Mouse (Mus musculus) gastrocnemius, adult 2 months (tissue): ENCODE data around the gene Clic1. TPM values are rescaled to one million over a fixed set of nuclear protein-coding genes. Genes with fewer than 3 reads are reported as not detected.

Experiments used
- DNase-seq: peaks from one replicate; pipeline ENCODE4 v3.0.0; 2022
- H3K27ac ChIP-seq: fragments of 200-600 bp; 2 replicates; pipeline ENCODE4 v1.8.1; 2022; ENCODE audit warnings: mild to moderate bottlenecking
- H3K4me3 ChIP-seq: fragments of 200-600 bp; 2 replicates; pipeline ENCODE4 v1.8.1; 2022; ENCODE audit warnings: mild to moderate bottlenecking, moderate library complexity
- CTCF ChIP-seq: fragments of 200-600 bp; IDR thresholded peaks from 2 replicates; pipeline ENCODE4 v1.8.1; 2022; ENCODE audit warnings: antibody characterized with exemption, mild to moderate bottlenecking, moderate library complexity
- intact Hi-C: fragments of 180-260 bp; cut with DNase I; formaldehyde crosslinking; loops from one replicate; pipeline ENCODE4 v1.15.1; 2025
- total RNA-seq, 2 experiments: library from RNA; stranded (reverse); gene quantifications; 2 replicates each; pipeline ENCODE4 v1.2.3; 2021

The Clic1 gene
- total RNA-seq, 2 experiments from 2014 or later = 7.2 to 11.3 TPM

DNA sequence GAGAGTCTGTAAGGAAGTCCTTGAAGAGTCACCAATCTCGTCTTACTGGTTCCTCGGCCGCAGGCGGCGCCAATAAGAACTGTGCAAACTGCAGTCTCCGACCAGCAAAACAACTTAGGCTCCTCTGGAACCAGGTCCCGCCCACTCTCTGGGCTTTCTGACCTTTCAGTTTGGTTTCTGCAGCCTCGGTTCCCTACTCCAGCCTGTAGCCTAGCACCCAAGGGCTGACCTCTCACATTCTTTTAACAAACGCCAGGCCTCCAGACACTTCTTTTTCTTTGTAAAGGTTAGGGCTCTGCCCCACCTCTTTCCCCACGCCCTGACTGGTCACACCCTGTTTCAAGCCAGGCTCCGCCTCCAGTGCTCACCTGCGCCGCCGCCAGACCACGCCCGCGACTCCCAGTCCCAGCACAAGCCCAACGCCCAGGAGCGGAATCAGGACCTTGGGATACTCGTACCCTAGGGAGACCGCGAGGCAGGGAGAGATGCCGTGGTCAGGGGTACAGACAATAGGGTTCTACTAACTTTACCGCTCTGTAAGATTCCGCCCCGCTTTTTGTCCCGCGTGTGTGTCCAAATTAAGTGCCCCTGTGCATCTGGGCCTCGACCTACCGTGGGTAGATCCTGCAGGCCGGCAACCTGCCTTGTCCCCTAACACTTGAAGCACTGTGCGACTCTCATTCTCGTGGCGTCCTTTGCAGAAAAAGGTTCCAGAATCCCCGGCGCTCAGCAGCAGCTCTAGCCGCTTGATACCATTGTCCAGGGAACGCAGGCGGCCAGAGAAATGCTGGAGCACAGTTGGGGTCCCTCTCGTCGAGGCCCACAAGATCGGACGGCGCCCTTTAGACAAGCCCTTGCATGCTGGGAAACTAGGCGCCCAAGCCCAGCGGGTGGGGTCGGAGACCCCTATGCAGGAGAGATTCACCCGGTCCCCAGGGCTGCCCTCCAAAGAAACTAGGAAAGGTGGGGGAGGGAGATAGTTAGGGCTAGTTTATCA lies 15.5 kb downstream of the Clic1 start, which contains the start of gene Ly6g6c:
Gene Ly6g6c (plus strand): TSS at position 438 of the 997 bp plus-strand sequence.
- H3K4me3 ChIP-seq = peak within 1 kb of the TSS; percentile 66
- no peak for TF ChIP-seq CTCF
- peak within 1 kb of the TSS; percentile 21; the same call in 1 of the 2 replicates for H3K27ac ChIP-seq
- intact Hi-C loops = no loop called here
- DNase-seq = peak; percentile 63

DNA sequence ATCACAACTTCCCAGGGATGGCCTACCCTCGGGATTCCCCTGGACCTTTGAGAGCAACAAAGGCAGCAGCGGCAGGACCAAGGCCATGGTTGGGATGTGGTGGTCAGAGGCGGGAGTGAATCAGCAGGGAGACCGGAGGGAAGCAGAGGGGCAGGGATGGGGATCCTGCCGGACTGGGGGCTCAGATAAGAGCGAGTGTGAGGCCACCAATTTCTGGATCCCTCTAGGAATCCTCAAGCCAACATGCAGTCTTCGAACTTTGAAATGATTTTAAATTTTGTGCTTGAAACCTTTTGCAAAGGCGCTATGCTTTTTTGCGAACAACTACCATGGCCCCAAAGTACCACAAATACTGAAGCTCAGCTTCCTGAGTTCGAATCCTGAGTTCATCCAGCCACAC lies 16.3 kb downstream of the Clic1 start, which contains the start of gene Mpig6b:
Gene Mpig6b (minus strand): TSS at position 101 of the 400 bp plus-strand sequence.
- peak within 1 kb of the TSS; percentile 66 for H3K4me3 ChIP-seq
- TF ChIP-seq CTCF = no peak
- intact Hi-C loops = no loop called here
- DNase-seq = no peak
- H3K27ac ChIP-seq = peak within 1 kb of the TSS; percentile 21; the same call in 1 of the 2 replicates

DNA sequence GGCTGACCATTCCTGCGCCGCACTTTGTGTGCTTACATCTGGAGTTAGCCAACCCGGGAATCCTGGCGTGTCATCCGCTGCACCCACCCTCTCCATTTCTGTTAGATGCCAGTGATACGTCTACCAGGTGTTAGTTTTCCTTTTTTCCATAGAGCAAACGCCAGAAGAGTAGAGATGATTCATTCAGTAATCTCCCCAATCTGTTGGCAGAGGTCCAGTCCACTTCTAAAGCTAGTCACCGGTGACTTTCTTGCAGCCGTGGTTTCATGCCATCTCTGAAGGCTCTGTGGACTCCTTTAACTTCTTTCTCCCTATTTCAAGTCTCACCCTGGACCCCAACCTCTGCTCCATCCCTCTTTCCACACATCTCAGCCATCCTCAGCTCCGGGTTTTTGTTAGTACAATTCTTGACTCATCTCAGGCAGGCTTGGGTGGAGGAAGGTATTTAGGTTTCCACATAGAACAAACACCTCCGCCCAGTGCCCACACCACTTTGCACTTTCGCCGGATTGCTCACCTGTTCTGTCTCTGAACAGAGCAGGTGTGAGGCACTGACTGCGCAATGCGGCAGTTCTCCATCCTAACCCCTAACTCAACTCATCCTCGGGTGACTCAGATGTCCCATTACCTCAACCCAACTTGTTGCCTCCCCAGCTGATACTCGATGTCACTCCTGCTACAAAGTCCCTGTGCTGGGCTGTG lies 18.6 kb downstream of the Clic1 start:
- no peak for DNase-seq
- TF ChIP-seq CTCF = no peak
- H3K4me3 ChIP-seq = no peak overlapping the region
- no peak overlapping the region for H3K27ac ChIP-seq
- intact Hi-C loops = no loop called here

DNA sequence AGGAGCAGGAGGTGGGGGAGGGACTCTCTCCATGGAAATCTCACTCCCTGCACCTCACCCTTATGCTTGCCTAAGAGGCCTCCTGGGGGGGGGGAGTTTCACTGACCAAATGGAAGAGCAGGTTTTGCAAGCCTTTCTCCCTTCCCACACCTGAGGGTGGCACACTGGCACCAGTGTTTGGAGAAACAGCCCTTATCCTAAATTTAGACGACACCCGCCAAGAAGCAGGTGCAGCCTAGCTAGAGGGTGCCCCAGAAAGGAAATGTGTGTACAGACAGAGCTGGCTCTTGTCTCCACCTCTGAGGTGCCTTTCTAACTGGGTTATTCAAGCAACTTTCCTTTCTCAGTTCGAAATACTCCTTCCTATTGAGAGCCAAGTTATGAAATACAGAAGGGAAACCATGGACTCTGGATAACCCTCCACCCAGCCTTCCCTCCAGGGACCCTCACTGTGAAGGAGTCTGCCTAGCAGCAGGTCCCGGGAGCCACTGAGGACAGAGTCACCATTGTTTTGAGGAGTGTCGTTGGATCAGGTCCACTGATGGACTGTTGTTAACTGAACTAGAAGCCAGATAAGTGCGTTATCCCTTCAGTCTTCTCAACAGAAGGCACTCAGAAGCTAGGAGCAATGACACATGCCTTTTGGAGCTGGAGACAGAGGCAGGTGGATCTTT lies 20.9 kb downstream of the Clic1 start:
- no peak overlapping the region for H3K4me3 ChIP-seq
- H3K27ac ChIP-seq = peak overlapping the region; percentile 41; the same call in 1 of the 2 replicates
- peak; percentile 51 for DNase-seq
- intact Hi-C loops = no loop called here
- peak; percentile 44 for TF ChIP-seq CTCF

DNA sequence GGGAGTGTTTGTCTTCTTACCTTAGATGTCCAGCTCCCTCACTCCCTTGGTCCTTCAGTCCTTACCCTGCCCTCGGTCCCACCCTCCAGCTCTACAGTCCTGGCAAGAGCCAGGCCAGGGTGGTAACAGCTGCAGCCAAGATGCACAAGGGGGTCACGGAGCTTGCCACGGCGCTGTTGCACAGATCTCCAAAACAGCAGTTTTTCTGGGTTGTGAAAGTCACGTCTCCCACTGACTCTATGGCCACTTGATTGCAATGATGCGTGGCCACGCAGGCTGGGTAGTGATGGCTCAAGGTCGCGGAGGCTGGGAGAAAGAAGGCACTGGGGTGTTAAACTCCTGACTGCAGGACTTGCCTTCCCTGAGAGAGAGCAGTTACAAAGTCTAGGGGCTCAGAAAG lies 21.7 kb downstream of the Clic1 start:
- H3K27ac ChIP-seq = no peak overlapping the region
- no peak for DNase-seq
- no peak overlapping the region for H3K4me3 ChIP-seq
- intact Hi-C loops = no loop called here
- no peak for TF ChIP-seq CTCF

DNA sequence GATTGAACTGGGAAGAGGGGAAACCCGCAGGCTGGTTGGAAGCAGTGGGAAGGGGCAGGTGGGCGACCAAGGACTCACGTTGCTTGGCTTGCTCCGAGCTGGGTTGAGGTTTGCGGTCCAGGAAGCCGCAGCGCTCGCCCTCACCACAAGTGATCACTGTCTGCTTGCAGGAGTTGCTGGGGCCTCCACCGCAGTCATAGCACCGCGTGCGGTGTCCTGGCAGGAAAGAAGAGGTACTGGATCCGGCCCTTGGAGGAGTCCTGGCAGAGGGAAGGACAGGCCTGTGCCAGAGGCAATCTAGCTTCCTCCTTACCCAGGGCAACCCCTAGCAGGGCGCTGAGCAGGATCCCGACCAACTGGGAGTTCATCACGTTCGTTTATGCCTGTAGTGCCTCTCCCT lies 24.3 kb downstream of the Clic1 start:
- intact Hi-C loops = no loop called here
- no peak for TF ChIP-seq CTCF
- no peak overlapping the region for H3K27ac ChIP-seq
- no peak overlapping the region for H3K4me3 ChIP-seq
- DNase-seq = no peak

DNA sequence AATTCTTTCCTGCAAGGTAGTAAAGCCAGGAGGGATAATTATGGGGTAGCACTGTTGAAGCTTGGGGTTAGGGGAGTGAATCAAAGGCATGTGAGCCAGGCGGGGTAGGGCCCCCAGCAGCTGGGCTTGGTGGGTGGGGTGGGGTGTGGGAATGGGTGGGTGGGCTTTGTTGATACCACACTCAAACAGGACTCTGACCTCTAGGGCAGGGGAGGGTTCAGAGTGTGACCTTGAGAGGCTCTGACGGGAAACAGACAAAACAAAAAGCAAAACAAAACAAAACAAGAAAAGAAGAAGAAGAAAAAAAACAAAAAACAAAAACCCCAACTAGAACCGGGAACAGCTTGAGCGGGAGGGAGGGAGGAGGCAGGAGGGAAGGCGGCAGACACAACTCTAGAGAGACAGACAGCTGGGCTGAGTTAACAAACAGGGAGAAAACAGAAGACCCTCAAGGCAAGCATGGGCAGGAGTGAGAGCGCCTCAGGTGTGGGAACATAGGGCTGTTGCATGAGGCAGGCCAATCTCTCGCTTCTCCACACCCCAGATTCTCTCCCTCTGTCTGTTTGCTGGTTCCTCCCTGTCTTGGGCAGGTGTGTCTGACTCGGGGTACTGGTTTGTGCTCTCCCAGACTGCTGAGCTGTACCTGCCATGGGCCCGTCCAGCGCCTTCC lies 26.9 kb downstream of the Clic1 start, which contains the start of gene Ly6g6e:
Gene Ly6g6e (plus strand): TSS at position 396 of the 670 bp plus-strand sequence.
- Histone ChIP-seq H3K27ac (peak within 1 kb of the TSS; percentile 75), H3K4me3 (peak within 1 kb of the TSS; percentile 70)
- intact Hi-C loops = no loop called here
- TF ChIP-seq CTCF = no peak
- DNase-seq = no peak

DNA sequence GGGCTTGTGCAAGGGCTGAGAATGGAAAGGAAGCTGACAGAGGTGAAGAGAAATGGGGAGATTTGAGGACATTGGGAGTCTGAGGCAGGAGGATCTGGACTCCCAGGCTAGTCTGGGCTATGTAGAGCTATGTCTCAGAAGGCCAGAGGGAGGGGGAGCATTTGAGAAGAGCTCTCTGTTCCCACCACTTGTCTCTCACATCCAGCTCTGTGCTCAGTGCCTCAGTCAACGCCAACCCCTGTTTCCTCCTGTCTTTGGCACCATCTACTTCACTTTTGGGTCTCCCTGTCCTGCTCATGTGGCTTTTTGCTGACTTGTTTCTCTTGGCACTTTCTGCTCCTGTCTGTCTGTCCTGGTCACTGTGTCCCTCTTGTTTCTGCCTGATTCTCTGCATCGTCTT lies 27.5 kb downstream of the Clic1 start:
- Histone ChIP-seq H3K4me3 (peak overlapping the region; percentile 70), H3K27ac (peak overlapping the region; percentile 75)
- no peak for TF ChIP-seq CTCF
- intact Hi-C loops = no loop called here
- DNase-seq = no peak

DNA sequence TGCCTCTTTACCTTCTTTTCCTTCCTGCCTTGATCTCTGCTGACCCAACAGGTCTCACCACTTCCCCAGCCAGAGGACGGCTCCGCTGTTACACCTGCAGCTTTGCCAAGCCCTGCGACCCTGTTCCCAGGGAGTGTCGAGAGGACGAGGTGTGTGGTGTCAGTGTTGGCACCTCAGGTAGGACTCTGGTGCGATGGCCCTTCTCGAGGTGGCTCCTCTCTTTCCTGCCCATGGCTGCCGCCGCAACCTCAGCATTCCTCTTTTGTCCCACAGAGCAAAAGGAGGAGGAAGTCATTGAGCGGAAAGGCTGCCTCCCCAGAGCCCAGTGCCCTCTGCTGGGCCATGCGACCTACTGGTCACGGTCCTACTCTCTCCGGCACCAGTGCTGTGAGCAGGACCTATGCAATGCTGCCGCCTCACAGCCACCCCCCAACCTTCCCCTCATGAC lies 28.0 kb downstream of the Clic1 start, which contains the start of gene Ly6g6d:
Gene Ly6g6d (minus strand): TSS at position 280 of the 448 bp plus-strand sequence.
- peak; percentile 64 for DNase-seq
- Histone ChIP-seq H3K4me3 (peak within 1 kb of the TSS; percentile 70), H3K27ac (peak within 1 kb of the TSS; percentile 75)
- TF ChIP-seq CTCF = peak; percentile 63
- intact Hi-C loops = no loop called here

DNA sequence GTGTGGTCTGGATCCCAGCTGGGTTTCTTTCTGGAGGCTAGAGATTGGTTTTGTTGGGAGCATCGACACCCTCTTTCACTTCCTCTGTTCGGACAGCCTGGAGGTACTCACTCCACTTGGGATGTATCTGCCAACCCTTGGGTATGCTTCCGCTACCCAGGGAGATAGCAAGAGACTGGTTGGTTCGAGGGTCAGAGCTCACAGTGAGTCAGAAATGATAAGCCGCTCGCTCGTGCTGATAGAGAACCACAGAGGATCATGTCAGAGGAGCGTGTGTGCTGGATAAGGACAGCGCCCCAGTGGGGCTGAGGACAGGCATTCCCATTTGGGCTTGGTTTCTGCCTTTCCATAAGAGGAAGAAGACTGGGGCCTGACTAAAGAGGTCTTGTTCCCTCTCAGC lies 30.0 kb downstream of the Clic1 start:
- TF ChIP-seq CTCF = no peak
- no peak for DNase-seq
- intact Hi-C loops = no loop called here
- Histone ChIP-seq H3K27ac (no peak overlapping the region), H3K4me3 (no peak overlapping the region)

DNA sequence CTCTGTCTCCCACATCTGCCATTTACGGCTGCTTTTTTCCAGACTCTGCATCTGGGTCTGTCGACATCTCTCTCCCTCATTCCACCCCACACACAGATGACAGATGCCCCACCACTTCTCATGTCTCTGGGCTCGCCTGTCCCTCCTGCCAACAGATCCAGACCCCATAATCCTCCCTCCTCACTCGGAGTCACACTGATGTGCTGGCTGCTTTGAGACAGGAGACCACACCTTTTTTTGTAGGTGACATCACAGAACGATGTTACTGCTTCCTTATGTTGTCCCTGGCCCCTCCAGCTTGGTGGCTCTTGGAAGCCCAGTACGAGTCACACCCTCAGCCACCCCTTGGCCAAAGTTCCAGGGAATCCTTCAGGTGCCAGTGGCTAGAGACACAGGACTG lies 30.5 kb downstream of the Clic1 start:
- Histone ChIP-seq H3K4me3 (no peak overlapping the region), H3K27ac (no peak overlapping the region)

DNA sequence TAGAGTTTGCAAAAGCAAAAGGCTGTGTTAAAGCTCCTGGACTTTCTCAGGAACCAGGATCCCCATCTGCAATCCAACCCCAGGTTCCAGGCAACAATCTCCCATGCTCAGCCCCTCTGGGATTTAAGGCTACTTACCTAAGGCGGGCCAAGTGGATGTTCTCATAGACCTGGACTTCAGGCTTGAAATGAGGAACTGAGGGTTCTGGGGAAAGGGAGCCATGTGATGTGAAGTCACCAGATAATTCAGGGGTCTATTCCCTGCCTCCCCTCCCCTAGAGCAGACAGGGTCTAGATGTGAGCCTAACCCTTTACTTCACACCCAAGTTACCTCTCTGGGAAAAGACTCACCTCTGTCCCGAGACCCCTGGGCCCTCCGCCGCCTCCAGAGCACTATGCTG lies 30.9 kb downstream of the Clic1 start:
- intact Hi-C loops = no loop called here
- Histone ChIP-seq H3K27ac (no peak overlapping the region), H3K4me3 (no peak overlapping the region)
- DNase-seq = no peak
- no peak for TF ChIP-seq CTCF

More for the DNA sequence above, 30.5 kb downstream of the Clic1 start:
- TF ChIP-seq CTCF = no peak
- intact Hi-C loops = no loop called here
- no peak for DNase-seq
